Mouse (Mus musculus) G1E (cell line): Measurements from ENCODE around the gene Rap1gds1. TPM values are rescaled to one million over a fixed set of nuclear protein-coding genes. Genes with fewer than 3 reads are reported as not detected.
A peak's percentile ranks its signal among the peaks of the same experiment; 100 is the strongest.

Experiments
- ATAC-seq: 2 replicates; pipeline ENCODE4 v1.8.0; 2016; ENCODE audit warnings: mild to moderate bottlenecking; ENCODE audit not compliant: insufficient number of reproducible peaks, poor library complexity, low FRiP score, severe bottlenecking; ENCODE audit errors: extremely low read depth
- DNase-seq: peaks from one replicate; pipeline ENCODE4 v3.0.0; 2012; ENCODE audit warnings: low spot score
- H3K27me3 ChIP-seq: 2 replicates; pipeline ENCODE4 v1.6.1; 2012; ENCODE audit warnings: mild to moderate bottlenecking, low read length, inconsistent platforms; ENCODE audit not compliant: insufficient read depth
- H3K36me3 ChIP-seq: replicated peaks from 2 replicates; pipeline ENCODE3; 2012; ENCODE audit warnings: mild to moderate bottlenecking, inconsistent platforms
- H3K4me1 ChIP-seq: 2 replicates; pipeline ENCODE4 v1.6.1; 2012; ENCODE audit warnings: low read depth, low read length, inconsistent platforms, mixed read lengths; ENCODE audit not compliant: insufficient read depth
- H3K4me3 ChIP-seq: 2 replicates; pipeline ENCODE4 v1.5.1; 2012; ENCODE audit warnings: low read depth, mild to moderate bottlenecking, inconsistent platforms, low read length, moderate library complexity, mixed read lengths
- H3K9me3 ChIP-seq: replicated peaks from 2 replicates; pipeline ENCODE4 v1.6.1; 2012; ENCODE audit warnings: inconsistent platforms
- CTCF ChIP-seq: IDR thresholded peaks from 2 replicates; pipeline ENCODE4 v1.5.1; 2012; ENCODE audit warnings: low read depth, low read length, inconsistent platforms, mixed read lengths
- GATA1 ChIP-seq: IDR thresholded peaks from 2 replicates; pipeline ENCODE4 v1.6.1; 2012; ENCODE audit warnings: borderline replicate concordance, low read length, inconsistent platforms, mixed read lengths
- GATA2 ChIP-seq: IDR thresholded peaks from 2 replicates; pipeline ENCODE4 v1.6.1; 2012; ENCODE audit warnings: low read depth, low read length, inconsistent platforms, borderline replicate concordance
- POLR2AphosphoS5 ChIP-seq: IDR thresholded peaks from 2 replicates; pipeline ENCODE4 v1.6.1; 2012; ENCODE audit warnings: low read depth, low read length, inconsistent platforms; ENCODE audit not compliant: insufficient replicate concordance
- TAL1 ChIP-seq: conservative IDR thresholded peaks from 2 replicates; pipeline ENCODE4 v1.6.1; 2012; ENCODE audit warnings: low read depth, low read length, inconsistent platforms, mixed read lengths
- polyA plus RNA-seq: library from polyadenylated mRNA; stranded (reverse); fragments of >175 nt; gene quantifications from 2 replicates; pipeline ENCODE4 v1.2.3, GENCODE M21; 2012
- total RNA-seq, 2 experiments: library from RNA; stranded (forward) in 1 of 2; stranded (reverse) in 1 of 2; fragments of 200-1000 nt in 1 of 2; fragments of >200 nt in 1 of 2; fragmentation: Nextera tagmentation in 1 of 2; gene quantifications; 2 replicates each; pipeline ENCODE4 v1.2.3; 2014 to 2017

Rap1gds1 gene
- total and polyA plus RNA-seq, 3 experiments = 8.5 to 74.9 (median 35.4) TPM

DNA sequence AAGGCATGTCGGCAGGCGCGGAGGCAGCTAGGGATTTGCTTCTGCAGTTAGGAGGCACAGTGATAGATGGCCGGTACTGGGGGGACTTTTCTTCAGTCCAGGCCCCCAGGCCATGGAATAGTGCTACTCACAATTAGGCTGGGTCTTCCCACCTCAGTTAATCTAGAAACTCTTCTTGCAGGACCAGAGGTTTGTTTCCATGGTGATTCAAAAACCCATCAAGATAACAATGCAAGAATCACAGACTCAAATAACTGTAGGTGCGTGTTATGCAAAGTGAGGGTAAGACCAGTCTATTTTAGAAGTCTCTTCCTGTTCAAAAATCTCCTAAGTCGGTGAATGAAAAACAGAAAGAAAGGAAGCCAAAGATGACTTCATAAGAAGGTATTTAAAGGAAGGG, 4.8 kb upstream of the Rap1gds1 start:
- H3K36me3 ChIP-seq = no peaks in the 10 kb centered on the region
- DNase-seq = no peak

DNA sequence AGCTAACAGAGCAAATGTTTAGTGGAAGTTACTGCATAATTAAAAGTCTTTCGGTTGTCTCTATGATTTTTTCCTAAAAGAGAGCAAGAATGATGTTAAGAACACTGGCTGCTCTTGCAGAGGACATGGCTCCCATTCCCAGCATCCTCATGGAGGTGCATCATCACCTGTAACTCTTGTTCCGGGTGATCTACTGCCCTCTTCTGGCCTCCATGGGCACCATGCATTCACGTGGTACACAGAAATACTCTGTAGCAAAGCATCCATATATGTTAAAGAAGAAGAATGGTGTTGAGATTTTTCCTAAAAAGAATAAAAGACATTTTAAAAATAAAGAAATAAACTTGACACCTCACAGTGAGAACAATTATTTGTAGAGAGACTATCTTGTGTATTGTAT, 3.0 kb upstream of the Rap1gds1 start:
- no peaks in the 10 kb centered on the region for H3K36me3 ChIP-seq
- ATAC-seq (no peak), DNase-seq (no peak)
- H3K27me3 ChIP-seq = peaks cover 4% of the 10 kb centered on the region; the same call in 1 of the 2 replicates
- H3K4me3 ChIP-seq = no peak overlapping the region
- H3K4me1 ChIP-seq = peaks cover 18% of the 10 kb centered on the region
- TF ChIP-seq GATA1 = no peak
- TF ChIP-seq CTCF = no peak
- no peak for TF ChIP-seq GATA2
- no peak for TF ChIP-seq POLR2AphosphoS5
- TF ChIP-seq TAL1 = no peak
- H3K9me3 ChIP-seq = no peaks in the 10 kb centered on the region

More for the DNA sequence above, 4.8 kb upstream of the Rap1gds1 start:
- Histone ChIP-seq H3K4me3 (no peak overlapping the region), H3K4me1 (peaks cover 13% of the 10 kb centered on the region), H3K9me3 (no peaks in the 10 kb centered on the region), H3K27me3 (peaks cover 4% of the 10 kb centered on the region; the same call in 1 of the 2 replicates)
- no peak for TF ChIP-seq TAL1
- TF ChIP-seq POLR2AphosphoS5 = no peak
- no peak for TF ChIP-seq GATA1
- no peak for TF ChIP-seq CTCF
- TF ChIP-seq GATA2 = no peak
- no peak for ATAC-seq

DNA sequence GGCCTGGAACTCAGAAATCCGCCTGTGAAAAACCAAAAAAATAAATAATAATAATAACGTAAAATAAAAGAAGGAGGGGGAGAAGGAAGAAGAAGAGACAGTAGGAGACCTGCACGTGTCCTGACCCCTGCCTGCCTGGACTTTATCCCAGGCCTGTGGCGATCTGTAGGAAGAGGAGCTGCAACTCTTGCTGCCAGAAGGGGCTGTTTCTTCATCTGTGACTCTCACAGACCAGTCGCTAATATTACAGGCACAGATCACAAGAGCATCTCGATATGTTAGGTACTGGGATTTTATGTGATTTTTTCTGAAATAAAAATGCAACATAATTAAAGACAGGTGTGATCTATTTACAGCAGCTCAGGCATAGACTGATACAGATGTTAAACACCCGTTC, 1.1 kb upstream of the Rap1gds1 start:
- H3K4me1 ChIP-seq = peaks cover 18% of the 10 kb centered on the region
- no peak for DNase-seq
- H3K27me3 ChIP-seq = peaks cover under 1% of the 10 kb centered on the region; the same call in 1 of the 2 replicates
- peak overlapping the region; percentile 94 for H3K4me3 ChIP-seq
- H3K36me3 ChIP-seq = no peaks in the 10 kb centered on the region
- ATAC-seq = no peak
- no peaks in the 10 kb centered on the region for H3K9me3 ChIP-seq
- no peak for TF ChIP-seq GATA2
- no peak for TF ChIP-seq TAL1
- TF ChIP-seq POLR2AphosphoS5 = no peak
- TF ChIP-seq GATA1 = no peak
- no peak for TF ChIP-seq CTCF

DNA sequence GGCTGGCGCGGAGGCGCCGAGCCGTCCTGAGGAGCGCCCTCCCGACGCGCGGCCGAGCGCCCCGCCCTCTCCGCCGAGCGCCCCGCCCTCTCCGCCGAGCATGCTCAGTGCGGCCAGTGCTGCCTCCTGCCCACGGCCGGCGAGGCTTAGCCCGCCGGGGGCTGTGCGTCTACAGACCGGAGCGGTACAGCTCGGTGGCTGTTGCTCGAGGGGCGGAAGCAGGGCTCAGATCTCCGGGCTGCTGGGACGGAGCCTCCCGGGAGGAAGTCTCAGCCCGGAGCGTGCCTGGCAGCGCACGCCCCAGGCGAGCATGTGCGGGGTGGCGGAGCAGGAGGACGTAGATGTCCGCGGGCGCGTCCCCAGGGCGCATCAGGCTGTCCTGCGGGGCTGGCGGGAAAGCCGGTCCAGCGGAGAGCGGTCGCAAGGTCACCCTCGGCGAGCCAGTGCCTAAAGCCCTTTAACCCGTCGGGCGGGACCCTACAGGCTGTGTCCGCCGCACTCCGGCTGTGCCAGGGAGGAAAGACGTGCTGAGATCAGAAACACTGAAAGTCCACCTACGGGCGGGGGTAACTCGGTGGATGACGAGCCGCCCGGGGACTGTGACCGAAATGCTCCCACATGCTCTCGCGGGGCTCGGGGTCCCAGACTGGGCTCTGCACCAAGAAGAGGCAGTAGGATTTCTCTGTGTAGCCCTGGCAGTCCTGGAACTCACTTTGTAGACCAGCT, 495 bp upstream of the Rap1gds1 start:
- H3K27me3 ChIP-seq = no peaks in the 10 kb centered on the region
- no peak for TF ChIP-seq GATA2
- TF ChIP-seq TAL1 = no peak
- TF ChIP-seq CTCF = no peak
- no peak for TF ChIP-seq GATA1
- TF ChIP-seq POLR2AphosphoS5 = no peak

DNA sequence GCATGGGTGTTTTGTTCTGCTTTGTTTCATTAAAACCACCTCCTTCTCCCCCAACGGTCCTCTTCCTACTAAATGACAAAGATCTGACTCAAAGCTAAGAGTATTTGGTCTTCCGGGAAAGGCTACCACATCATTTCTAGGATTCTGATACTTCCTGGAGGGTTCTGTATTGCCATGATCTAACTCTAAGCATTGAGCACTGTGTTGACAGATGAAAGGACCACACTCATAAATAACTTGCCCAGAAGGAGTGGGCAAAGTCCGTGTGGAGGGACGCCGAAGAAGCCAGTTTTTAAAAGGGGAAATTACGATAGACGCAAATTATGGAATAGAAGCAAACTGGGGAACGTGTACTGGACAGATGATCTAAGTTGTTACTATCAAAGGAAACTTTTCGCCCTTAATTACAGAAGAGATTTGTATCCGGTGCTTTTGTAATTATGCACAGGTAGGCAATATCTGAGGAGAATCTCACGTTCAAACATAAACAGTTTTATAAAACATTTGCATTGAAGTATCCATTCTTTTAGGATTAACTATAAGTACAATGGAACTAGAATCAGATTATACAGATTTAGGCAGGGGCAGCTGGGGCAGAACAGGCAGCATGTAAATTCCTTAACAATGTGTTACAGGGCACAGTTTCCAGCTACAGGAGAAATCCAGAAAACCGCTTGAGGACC, 1.1 kb downstream of the Rap1gds1 start:
- TF ChIP-seq CTCF = no peak
- no peak for TF ChIP-seq TAL1
- no peak for TF ChIP-seq GATA2
- no peak for TF ChIP-seq POLR2AphosphoS5
- Histone ChIP-seq H3K27me3 (no peaks in the 10 kb centered on the region), H3K4me1 (peaks cover 18% of the 10 kb centered on the region), H3K4me3 (peak overlapping the region; percentile 94), H3K9me3 (no peaks in the 10 kb centered on the region), H3K36me3 (peaks cover 5% of the 10 kb centered on the region)
- no peak for ATAC-seq
- no peak for DNase-seq

More for the DNA sequence above, 495 bp upstream of the Rap1gds1 start:
- Histone ChIP-seq H3K36me3 (no peaks in the 10 kb centered on the region), H3K4me1 (peaks cover 18% of the 10 kb centered on the region), H3K4me3 (peak overlapping the region; percentile 94), H3K9me3 (no peaks in the 10 kb centered on the region)
- DNase-seq (peak; percentile 74), ATAC-seq (peak; percentile 77)

DNA sequence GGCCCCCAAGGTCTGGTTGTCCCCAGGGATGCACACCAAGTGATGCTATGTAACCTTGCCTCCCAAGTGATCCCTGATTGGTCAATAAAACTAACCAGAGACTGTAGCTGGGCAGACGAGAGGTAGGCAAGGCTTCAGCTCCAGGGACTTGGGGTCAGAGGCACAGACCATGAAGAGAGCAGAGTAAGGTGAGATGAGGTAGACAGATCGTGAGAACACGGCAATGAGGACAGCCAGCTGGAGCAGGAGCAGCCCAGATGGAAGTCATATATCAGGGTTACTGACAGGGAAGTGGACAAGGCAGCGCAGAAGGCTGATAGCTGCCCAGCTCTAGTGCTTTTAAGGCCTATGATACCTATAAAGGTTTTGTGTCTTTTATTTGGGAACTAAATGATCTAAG, 5.5 kb downstream of the Rap1gds1 start:
- H3K36me3 ChIP-seq = peaks cover 16% of the 10 kb centered on the region
- no peak for ATAC-seq
- no peak for DNase-seq
- no peak overlapping the region for H3K4me3 ChIP-seq
- TF ChIP-seq GATA1 (no peak), GATA2 (no peak), TAL1 (no peak), POLR2AphosphoS5 (no peak), CTCF (no peak)
- peaks cover 5% of the 10 kb centered on the region for H3K4me1 ChIP-seq
- H3K27me3 ChIP-seq = no peaks in the 10 kb centered on the region
- H3K9me3 ChIP-seq = no peaks in the 10 kb centered on the region
